Mouse (Mus musculus): ENCODE results near the gene Cdh5. TPM values are rescaled to one million over a fixed set of nuclear protein-coding genes. Genes with fewer than 3 reads are reported as not detected.

The Cdh5 gene
- polyA plus RNA-seq, 1 experiment, result 0.34 TPM

DNA sequence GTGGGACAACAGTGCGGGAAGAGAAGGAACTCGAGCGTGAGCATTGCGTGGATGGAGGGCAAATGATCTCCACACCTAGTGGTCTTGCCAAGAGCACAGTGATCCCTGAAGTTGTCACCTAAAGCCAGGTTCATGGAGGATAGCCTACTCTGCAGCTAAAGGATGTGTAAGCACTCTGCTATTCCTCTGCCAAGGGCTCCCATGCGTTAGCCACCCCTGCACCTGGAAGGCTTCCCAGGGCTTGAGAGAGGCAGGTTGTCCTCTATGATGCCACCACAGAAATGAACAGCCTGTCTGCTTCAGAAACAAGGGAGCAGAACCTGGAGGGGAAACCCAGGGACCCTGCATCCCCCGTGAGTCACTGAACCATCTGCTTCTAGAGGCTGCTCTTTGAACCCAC is 86.2 kb downstream of the Cdh5 start:
- H3K27me3 ChIP-seq (ENCODE audit: control insufficient read depth, insufficient read depth, low read length, poor library complexity, severe bottlenecking), result no peaks in the 10 kb centered on the region
- H3K27ac ChIP-seq (ENCODE audit: insufficient read depth, low read length), result no peak overlapping the region
- no peaks in the 10 kb centered on the region for H3K9me3 ChIP-seq (replicated peaks; ENCODE audit: control insufficient read depth, insufficient read depth, low read length, poor library complexity, severe bottlenecking)
- H3K4me1 ChIP-seq (ENCODE audit: control insufficient read depth, insufficient read depth, low read length), result no peaks in the 10 kb centered on the region
- no peak overlapping the region for H3K4me3 ChIP-seq (ENCODE audit: low read depth, low read length)
- no peak overlapping the region for H3K9ac ChIP-seq (ENCODE audit: low read depth, poor library complexity, severe bottlenecking)
- no peaks in the 10 kb centered on the region for H3K36me3 ChIP-seq (ENCODE audit: control insufficient read depth, insufficient read depth, low read length, poor library complexity, severe bottlenecking)
- TF ChIP-seq EP300 (IDR thresholded peaks at IDR 0.05; ENCODE audit: insufficient read depth, low read depth, low read length) (no peak), CTCF (IDR thresholded peaks at IDR 0.05; ENCODE audit: low read depth, low read length) (no peak), POLR2A (IDR thresholded peaks at IDR 0.05; ENCODE audit: insufficient read depth, low read length) (no peak)

DNA sequence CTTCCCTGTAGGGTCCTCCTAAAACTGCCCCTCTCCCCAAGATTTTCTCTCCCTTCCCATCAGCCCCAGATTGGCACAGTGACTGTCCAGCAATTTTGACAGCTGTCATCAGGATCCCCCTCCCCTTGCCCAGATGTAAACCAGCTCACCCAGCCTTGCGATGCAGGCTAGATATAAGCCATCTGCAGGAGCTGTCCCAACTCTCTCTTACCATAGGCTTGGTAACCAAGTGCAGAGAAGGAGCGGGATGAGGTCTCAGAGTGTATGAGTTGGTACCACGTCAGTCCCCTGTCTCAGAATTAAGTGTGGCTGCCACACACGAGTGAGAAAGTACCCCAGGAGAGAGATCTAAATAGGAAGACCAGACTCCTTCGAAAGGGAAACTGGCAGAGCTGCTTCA is 87.0 kb downstream of the Cdh5 start:
- no peak overlapping the region for H3K9ac ChIP-seq (ENCODE audit: low read depth, poor library complexity, severe bottlenecking)
- no peak overlapping the region for H3K27ac ChIP-seq (ENCODE audit: insufficient read depth, low read length)
- TF ChIP-seq POLR2A (IDR thresholded peaks at IDR 0.05; ENCODE audit: insufficient read depth, low read length), result no peak
- TF ChIP-seq CTCF (IDR thresholded peaks at IDR 0.05; ENCODE audit: low read depth, low read length), result no peak
- no peak for TF ChIP-seq EP300 (IDR thresholded peaks at IDR 0.05; ENCODE audit: insufficient read depth, low read depth, low read length)
- no peak overlapping the region for H3K4me3 ChIP-seq (ENCODE audit: low read depth, low read length)
- no peaks in the 10 kb centered on the region for H3K4me1 ChIP-seq (ENCODE audit: control insufficient read depth, insufficient read depth, low read length)
- H3K27me3 ChIP-seq (ENCODE audit: control insufficient read depth, insufficient read depth, low read length, poor library complexity, severe bottlenecking), result no peaks in the 10 kb centered on the region; the same call in 1 of the 2 replicates
- no peaks in the 10 kb centered on the region for H3K36me3 ChIP-seq (ENCODE audit: control insufficient read depth, insufficient read depth, low read length, poor library complexity, severe bottlenecking)
- H3K9me3 ChIP-seq (replicated peaks; ENCODE audit: control insufficient read depth, insufficient read depth, low read length, poor library complexity, severe bottlenecking), result peaks cover 4% of the 10 kb centered on the region; the same call in 1 of the 2 replicates

DNA sequence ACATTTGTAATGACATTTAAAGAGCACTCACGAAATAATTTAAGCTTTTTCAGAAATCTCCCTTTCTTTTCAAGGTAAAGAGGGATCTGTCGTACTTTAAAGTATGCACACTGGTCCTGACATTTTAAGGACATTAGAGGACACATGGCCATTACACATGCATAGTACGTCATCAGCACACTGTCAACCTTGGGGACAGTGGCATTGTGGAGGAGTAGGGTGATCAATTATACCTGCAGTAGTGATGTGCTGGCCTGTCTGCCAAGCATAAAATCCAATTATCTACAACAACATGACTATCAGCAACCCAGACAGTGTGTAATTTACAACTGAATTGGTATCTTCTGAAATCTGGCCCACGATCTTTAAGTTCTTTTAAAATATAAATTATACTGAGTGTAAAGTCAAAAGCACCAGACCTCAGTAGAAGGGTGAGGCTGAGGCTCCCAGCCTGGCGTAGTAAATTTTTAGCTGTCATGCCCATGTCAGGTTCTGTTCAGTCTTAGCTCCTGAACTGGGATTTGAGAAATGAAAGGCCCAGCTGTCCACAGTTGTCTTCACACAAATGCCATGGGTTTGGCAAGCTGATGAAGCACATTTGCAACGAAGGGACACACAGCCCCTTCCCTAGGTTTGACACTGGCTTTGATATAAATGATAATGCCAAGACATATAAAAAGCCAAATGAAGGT is 89.5 kb downstream of the Cdh5 start:
- no peak overlapping the region for H3K27ac ChIP-seq (ENCODE audit: insufficient read depth, low read length)
- no peaks in the 10 kb centered on the region for H3K4me1 ChIP-seq (ENCODE audit: control insufficient read depth, insufficient read depth, low read length)
- no peak overlapping the region for H3K9ac ChIP-seq (ENCODE audit: low read depth, poor library complexity, severe bottlenecking)
- no peaks in the 10 kb centered on the region; the same call in 1 of the 2 replicates for H3K27me3 ChIP-seq (ENCODE audit: control insufficient read depth, insufficient read depth, low read length, poor library complexity, severe bottlenecking)
- H3K9me3 ChIP-seq (replicated peaks; ENCODE audit: control insufficient read depth, insufficient read depth, low read length, poor library complexity, severe bottlenecking), result peaks cover 4% of the 10 kb centered on the region; the same call in 1 of the 2 replicates
- TF ChIP-seq POLR2A (IDR thresholded peaks at IDR 0.05; ENCODE audit: insufficient read depth, low read length), result no peak
- no peak for TF ChIP-seq EP300 (IDR thresholded peaks at IDR 0.05; ENCODE audit: insufficient read depth, low read depth, low read length)
- no peak for TF ChIP-seq CTCF (IDR thresholded peaks at IDR 0.05; ENCODE audit: low read depth, low read length)
- H3K36me3 ChIP-seq (ENCODE audit: control insufficient read depth, insufficient read depth, low read length, poor library complexity, severe bottlenecking), result no peaks in the 10 kb centered on the region
- no peak overlapping the region for H3K4me3 ChIP-seq (ENCODE audit: low read depth, low read length)

DNA sequence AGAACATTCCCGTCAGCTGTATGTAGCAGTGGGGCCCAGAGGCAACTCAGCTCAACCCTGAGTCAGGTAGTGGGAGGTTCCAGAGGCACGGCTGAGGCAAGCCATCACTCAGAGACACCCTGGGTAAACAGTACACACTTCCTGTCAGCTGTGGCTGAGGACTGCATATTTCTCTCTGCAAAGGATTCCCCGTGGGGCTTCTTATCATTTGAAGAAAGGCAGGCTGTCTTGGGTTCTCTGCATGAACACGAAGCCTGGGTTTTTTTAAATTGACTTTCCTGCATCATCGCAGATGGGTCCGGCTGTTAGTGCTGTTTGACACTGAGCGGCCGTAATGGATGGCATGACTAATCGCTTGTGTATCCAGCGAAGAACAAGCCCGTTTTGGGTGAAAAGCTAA is 90.1 kb downstream of the Cdh5 start:
- TF ChIP-seq POLR2A (IDR thresholded peaks at IDR 0.05; ENCODE audit: insufficient read depth, low read length) (no peak), CTCF (IDR thresholded peaks at IDR 0.05; ENCODE audit: low read depth, low read length) (no peak), EP300 (IDR thresholded peaks at IDR 0.05; ENCODE audit: insufficient read depth, low read depth, low read length) (no peak)
- Histone ChIP-seq H3K27me3 (ENCODE audit: control insufficient read depth, insufficient read depth, low read length, poor library complexity, severe bottlenecking) (no peaks in the 10 kb centered on the region; the same call in 1 of the 2 replicates), H3K9ac (ENCODE audit: low read depth, poor library complexity, severe bottlenecking) (no peak overlapping the region), H3K9me3 (replicated peaks; ENCODE audit: control insufficient read depth, insufficient read depth, low read length, poor library complexity, severe bottlenecking) (peaks cover 4% of the 10 kb centered on the region; the same call in 1 of the 2 replicates), H3K4me3 (ENCODE audit: low read depth, low read length) (no peak overlapping the region), H3K36me3 (ENCODE audit: control insufficient read depth, insufficient read depth, low read length, poor library complexity, severe bottlenecking) (no peaks in the 10 kb centered on the region), H3K4me1 (ENCODE audit: control insufficient read depth, insufficient read depth, low read length) (no peaks in the 10 kb centered on the region), H3K27ac (ENCODE audit: insufficient read depth, low read length) (no peak overlapping the region)

Other genes starting within 250 kb of the Cdh5 start
- 0.23 and 0.51 TPM in 2 replicates for gene Bean1, start 68.8 kb downstream of the Cdh5 start, polyA plus RNA-seq (2011; ENCODE audit: insufficient read depth, insufficient read length, low read depth, missing spikeins)
- 17.2 and 18.0 TPM in 2 replicates for gene Tk2, start 146.9 kb downstream of the Cdh5 start, polyA plus RNA-seq (2011; ENCODE audit: insufficient read depth, insufficient read length, low read depth, missing spikeins)
- gene Cklf, start 149.2 kb downstream of the Cdh5 start, polyA plus RNA-seq (2011; ENCODE audit: insufficient read depth, insufficient read length, low read depth, missing spikeins), result 20.4 and 21.0 TPM in 2 replicates
- not detected in 2 replicates for gene Cmtm2a, start 191.6 kb downstream of the Cdh5 start, polyA plus RNA-seq (2011; ENCODE audit: insufficient read depth, insufficient read length, low read depth, missing spikeins)
- gene Gm45711, start 208.5 kb downstream of the Cdh5 start, polyA plus RNA-seq (2011; ENCODE audit: insufficient read depth, insufficient read length, low read depth, missing spikeins), result not detected in 2 replicates
- not detected in 2 replicates for gene Cmtm1, start 208.5 kb downstream of the Cdh5 start, polyA plus RNA-seq (2011; ENCODE audit: insufficient read depth, insufficient read length, low read depth, missing spikeins)
- not detected in 2 replicates for gene Gm11020, start 219.9 kb downstream of the Cdh5 start, polyA plus RNA-seq (2011; ENCODE audit: insufficient read depth, insufficient read length, low read depth, missing spikeins)
- gene Cmtm2b, start 220.6 kb downstream of the Cdh5 start, polyA plus RNA-seq (2011; ENCODE audit: insufficient read depth, insufficient read length, low read depth, missing spikeins), result not detected in 2 replicates
- gene Cmtm3, start 237.8 kb downstream of the Cdh5 start, polyA plus RNA-seq (2011; ENCODE audit: insufficient read depth, insufficient read length, low read depth, missing spikeins), result 20.3 and 22.2 TPM in 2 replicates